Mouse (Mus musculus): Measurements from ENCODE around the gene Plagl2.

Plagl2 gene

GRCm38 (mm10) chr2:153239021-153239859 lies 2.0 kb downstream of the Plagl2 start:
- DNase-seq (ENCODE audit: low read depth, low spot score): no peak

DNA sequence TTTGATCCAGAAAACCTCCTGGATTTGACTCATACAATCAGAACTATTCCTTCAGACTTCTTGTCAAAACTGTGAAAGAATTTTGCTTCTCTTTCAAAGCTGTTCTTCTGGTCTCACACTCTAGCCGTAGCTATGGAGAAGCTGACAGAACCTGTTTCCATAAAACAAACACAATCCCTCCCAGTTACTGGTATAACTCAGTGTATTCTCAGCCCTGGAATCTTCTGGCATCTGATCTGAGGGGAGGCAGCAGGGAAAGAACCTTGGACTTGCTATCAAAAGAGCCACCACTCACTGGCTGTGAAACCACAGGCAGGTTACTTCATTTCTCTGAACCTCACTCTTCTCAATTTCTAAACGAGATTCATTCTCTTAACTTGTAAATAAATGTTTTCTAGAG lies 2.8 kb downstream of the Plagl2 start:
- DNase-seq (ENCODE audit: low read depth, low spot score): no peak

- DNase-seq (ENCODE audit: low read depth, low spot score): no peak
These were observed 3.3 kb downstream of the Plagl2 start for GRCm38 (mm10) chr2:153237891-153238290.

- no peak for DNase-seq (ENCODE audit: low read depth, low spot score)
These were observed 4.0 kb downstream of the Plagl2 start for GRCm38 (mm10) chr2:153237193-153237592.

DNA sequence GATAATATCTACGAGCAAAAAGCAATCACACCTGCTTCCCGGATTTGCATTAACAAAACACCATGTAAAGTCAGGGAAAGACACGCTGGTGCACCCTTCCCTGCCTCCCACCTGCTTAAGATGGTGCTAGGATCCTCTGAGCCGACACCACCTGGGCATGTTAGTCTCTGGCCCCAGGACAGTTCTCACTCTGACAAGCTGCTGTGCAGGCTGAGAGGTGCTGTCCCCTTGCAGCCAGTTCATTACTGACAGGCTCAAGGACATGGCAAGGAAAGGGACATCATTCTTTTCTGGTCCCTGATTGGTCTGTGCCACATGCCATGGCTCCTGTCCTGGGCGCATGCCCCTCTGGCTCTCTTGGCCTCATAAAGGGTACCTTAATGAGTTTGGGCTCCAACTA lies 12.7 kb downstream of the Plagl2 start:
- no peak for DNase-seq (ENCODE audit: low read depth, low spot score)

GRCm38 (mm10) chr2:153227959-153228358 lies 13.3 kb downstream of the Plagl2 start:
- DNase-seq (ENCODE audit: low read depth, low spot score): no peak

GRCm38 (mm10) chr2:153225595-153225953 lies 15.7 kb downstream of the Plagl2 start:
- DNase-seq (ENCODE audit: low read depth, low spot score): no peak

GRCm38 (mm10) chr2:153224946-153225594 lies 16.2 kb downstream of the Plagl2 start, which contains the start of gene Tspyl3:
Gene Tspyl3, minus strand, starts transcription at chr2:153225441.
- no peak for DNase-seq (ENCODE audit: low read depth, low spot score)

DNA sequence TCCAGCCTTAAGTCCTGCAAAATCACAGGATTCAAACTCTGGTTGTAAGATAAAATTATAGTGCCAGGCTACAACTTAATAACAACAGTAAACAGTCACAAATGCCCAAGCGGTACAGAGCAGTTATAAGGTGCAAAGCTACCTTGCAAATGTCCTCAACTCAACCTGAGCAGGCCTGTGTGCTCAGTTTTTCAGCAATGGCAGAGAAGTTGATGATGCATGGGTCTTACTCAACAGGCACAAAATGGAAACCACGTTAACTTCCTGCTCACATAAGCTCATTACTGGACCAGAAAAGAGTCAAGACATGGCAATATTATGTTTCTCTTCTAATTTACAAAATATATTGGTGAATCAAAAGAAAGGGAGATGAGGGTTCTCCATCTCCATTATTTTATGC lies 18.7 kb downstream of the Plagl2 start:
- DNase-seq (ENCODE audit: low read depth, low spot score): no peak

DNA sequence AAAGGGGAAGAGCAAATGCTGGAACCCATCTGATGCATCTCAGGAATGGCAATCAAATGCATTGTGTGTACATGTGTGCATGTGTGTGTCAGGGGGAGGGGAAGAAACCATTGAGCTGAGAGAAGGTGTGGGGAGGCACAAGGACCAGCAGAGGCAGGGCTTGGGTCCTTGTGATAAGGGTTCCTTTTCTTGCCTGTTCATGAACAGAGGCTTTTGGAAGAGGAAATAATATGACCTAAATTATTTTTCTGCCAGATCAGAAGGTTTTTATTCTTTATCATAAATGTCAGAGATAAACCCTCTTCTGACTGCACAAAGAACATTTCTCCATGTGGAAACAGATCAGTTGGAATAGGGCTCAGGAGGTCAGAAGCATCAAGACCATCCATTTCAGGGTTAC lies 19.1 kb downstream of the Plagl2 start:
- no peak for DNase-seq (ENCODE audit: low read depth, low spot score)

GRCm38 (mm10) chr2:153221620-153222019 lies 19.6 kb downstream of the Plagl2 start:
- no peak for DNase-seq (ENCODE audit: low read depth, low spot score)

DNA sequence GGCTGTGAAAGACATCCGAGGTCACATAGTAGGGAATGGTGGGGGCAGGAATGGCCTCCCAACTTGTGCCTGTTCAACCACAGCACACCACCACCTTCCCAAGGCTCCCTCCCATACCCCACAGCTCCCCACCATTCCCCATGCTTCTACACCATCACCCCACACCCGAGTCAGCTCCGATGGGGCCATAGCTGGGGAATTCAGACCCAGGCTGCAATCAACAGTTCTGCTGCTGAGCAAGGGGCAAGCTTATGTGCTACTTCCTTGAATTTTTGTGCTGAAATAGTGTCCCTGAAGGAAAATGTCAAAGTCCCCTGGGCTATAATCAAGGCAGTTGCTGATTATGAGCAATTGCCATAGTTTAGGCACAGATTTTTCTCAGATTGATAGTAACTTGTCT lies 22.7 kb downstream of the Plagl2 start:
- no peak for DNase-seq (ENCODE audit: low read depth, low spot score)

DNA sequence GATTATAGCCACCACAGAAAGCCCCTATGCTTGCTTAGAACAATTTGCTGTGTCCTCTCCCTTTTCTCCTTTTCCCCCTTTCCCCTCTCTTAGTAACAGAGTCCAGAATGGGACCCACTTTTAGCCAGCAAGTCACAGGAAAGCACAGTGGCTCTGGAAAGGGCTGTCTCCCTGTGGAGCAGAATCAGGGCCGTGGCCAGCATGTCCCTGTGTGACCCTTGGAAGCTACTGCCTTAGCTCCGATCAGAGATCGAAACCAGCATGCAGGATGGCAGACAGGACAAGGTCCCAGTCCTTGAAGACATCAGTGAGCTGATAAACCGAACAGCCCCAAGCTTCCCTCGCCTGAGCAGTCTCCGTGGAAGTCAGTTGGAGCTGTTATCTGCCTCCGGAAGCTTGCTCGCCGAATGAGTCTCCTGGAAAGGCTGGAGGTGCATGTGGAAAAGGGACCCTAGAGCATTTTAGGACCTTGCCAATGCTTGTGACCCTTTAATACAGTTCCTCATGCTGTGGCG lies 23.3 kb downstream of the Plagl2 start:
- no peak for DNase-seq (ENCODE audit: low read depth, low spot score)

DNA sequence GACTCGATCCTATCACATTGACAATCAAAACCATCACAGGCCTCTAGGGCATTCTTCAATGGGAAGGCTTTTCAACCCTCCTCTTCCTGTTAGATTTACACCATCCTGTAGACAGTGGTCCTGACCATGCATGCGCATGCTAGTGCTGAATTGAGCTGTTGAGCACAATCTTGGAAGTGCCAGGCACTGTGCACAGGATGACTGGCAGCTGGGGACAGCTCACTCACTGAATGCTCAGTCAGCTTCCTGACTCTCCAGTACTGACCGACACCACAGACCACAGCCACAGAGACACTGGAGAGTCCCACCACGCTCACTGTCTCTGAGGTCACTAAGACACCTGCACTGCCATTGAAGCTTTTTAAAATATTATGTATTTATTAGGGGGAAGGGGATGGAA lies 25.8 kb downstream of the Plagl2 start:
- no peak for DNase-seq (ENCODE audit: low read depth, low spot score)

DNA sequence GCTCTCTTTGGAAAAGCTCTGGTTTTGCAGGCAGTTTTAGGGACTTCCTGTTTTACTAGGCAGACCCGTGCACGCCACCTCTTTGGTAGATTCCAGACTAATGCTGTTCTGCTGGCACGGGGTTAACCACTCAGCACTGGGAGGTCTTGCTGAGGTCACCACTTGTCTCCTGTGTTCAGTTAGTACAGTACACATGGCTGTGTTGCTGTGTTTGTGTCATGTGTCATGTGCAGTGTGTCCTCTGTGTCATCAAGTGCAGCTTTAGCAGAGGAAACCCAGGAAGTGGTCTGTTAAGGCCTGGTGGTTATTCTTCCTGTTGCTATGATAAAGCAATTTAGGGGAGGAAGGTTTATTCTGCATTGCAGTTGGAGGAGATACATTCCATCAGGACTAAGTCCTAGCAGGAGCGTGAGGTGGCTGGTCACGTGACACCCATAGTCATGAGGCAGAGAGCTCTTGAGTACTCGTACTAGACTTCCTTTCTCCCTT lies 26.4 kb downstream of the Plagl2 start:
- peak; percentile 36 for DNase-seq (ENCODE audit: low read depth, low spot score)

DNA sequence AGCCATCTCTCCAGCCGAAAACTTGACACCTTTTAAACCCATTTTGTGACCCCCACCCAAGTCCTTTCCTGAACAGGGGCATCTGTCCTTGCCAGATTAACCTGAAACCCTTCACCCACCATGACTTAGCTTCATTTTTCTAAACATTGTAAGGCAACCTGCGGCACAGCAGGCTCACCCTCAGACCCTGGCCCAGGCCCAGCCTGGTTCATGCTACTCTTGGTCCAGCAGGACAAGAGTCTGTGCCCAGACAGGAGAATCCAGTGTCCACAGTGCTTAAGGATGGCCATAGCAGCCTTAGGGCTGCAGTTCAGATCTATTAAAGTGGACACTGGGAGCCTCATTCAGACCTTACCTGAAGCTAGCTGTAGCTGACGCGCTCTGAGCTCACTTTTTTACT lies 27.9 kb downstream of the Plagl2 start:
- no peak for DNase-seq (ENCODE audit: low read depth, low spot score)

- no peak for DNase-seq (ENCODE audit: low read depth, low spot score)
These were observed 29.8 kb downstream of the Plagl2 start for GRCm38 (mm10) chr2:153211451-153211850.

DNA sequence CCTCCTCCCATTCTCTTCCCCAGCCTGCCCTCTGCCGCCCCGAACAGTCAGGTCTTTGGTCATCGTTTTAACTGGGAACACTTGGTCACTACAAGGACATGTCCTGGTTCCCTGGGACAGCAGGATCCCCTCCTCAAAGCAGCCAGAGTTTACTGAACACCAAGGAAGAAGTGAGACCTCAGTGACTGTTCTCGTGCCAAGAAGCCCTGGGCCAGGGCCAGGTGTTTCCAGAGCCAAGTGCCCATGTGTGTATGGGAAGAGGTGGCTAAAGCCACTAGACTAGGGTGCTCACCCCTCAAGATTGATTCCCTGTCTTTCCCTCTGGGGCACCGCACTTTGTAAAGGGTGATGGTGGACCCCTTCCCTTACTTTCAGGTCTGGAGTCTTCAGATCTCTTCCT lies 31.9 kb downstream of the Plagl2 start:
- DNase-seq (ENCODE audit: low read depth, low spot score): no peak

DNA sequence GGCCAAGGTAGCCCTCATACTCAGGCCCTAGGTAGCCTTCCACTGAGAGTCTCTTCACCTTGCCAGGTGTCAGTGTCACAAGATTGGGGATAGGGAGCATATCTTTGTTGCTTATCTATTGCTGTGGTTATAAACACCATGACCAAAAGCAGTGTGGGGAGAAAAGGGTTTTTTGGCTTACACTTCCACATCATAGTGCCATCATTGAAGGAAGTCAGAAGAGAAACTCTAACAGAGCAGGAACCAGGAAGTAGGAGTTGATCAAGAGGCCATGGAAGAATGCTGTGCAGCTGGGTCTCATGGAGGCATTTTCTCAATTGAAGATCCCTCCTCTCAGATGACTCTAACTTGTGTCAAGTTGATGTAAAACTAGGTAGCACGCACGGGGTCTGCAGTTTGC lies 33.1 kb downstream of the Plagl2 start:
- DNase-seq (ENCODE audit: low read depth, low spot score): no peak

DNA sequence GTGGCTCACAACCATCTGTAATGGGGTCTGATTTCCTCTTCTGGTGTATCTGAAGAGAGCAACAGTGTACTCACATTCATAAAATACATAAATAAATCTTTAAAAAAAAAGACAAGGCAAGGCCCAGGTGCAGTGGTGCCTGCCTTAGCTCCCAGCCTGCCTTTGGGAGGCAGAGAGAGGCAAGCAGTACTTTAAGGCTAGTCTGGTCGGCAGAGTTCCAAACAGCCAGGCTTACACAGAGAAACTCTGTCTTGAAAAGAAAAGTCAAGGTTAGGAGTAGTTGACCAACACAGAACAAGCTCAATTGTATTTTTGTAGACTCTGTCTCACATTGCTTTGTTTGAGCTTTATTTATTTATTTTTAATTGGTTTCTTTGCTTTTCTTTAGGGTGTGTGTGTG lies 38.5 kb downstream of the Plagl2 start:
- DNase-seq (ENCODE audit: low read depth, low spot score): no peak

GRCm38 (mm10) chr2:153199114-153199513 lies 42.1 kb downstream of the Plagl2 start:
- DNase-seq (ENCODE audit: low read depth, low spot score): no peak

DNA sequence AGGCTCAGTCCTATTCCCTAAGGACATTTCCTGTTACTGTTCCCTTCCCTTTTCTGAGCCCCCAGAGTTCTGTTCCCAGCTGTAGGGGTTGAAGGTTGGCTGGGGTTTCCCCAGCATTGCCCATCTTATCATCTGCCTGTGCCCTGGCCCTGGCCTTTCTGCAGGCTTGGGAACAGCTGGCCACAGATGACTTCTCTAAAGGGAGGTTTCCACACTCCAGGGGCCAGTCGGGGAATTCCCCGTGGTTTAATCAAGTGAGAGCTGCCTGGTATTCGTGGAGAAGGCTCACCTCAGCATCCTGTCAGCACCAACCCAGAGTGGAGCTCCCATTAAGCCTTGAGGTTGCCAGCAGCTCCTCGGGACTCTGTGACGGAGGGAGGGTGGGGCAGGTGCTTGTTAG lies 42.7 kb downstream of the Plagl2 start:
- peak; percentile 29 for DNase-seq (ENCODE audit: low read depth, low spot score)

DNA sequence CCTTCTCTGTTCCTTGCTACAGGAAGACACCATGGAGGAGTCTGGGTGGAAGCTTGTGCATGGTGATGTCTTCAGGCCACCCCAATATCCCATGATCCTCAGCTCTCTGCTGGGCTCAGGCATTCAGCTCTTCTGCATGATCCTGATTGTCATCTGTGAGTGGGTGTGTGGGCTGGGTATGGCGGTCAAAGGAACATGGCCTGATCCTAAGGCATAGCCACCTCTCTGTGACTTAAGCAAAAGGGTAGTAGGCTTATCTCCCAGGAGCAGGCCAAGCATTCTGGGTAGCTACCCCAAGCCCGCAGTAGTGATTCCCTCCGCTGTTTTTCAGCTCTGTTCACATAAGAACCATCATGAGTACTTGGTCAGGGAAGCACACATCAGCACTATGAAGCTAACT lies 47.0 kb downstream of the Plagl2 start:
- DNase-seq (ENCODE audit: low read depth, low spot score): no peak
